Mouse (Mus musculus) E14TG2a.4 (cell line): ENCODE data around the gene Slc39a11.

Experiments used
- CTCF ChIP-seq: conservative IDR thresholded peaks from 2 replicates; pipeline ENCODE4 v1.5.1; 2014; ENCODE audit warnings: low read length
- NANOG ChIP-seq: IDR thresholded peaks from 2 replicates; pipeline ENCODE4 v1.6.1; 2014; ENCODE audit warnings: borderline replicate concordance, low read length, mixed read lengths

DNA sequence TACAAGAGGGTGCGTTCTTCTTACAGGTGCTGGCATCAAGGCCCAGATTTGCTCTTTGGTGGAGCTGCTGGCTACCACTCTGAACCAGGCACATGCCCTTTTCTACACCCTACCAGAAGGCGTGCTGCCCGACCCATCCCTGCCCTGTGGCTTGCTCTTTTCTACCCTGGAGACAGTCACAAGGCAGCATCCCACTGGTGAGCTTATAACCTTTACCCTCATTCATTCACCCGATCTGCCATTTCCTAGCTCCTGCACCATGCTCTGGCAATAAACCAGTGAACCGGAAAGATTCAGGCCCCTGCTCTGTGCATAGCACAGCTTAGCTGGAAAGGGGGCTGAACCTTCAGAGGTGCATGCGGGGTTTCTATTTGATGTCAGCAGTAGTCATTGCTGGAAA lies 2.6 kb upstream of the Slc39a11 start:
- TF ChIP-seq CTCF (no peak), NANOG (no peak)
